Mouse (Mus musculus) C2C12 (cell line): ENCODE measurements around the gene Tldc1.

ENCODE experiments used
- CTCF ChIP-seq: IDR thresholded peaks from one replicate; pipeline ENCODE4 v1.5.1; 2011; ENCODE audit not compliant: control insufficient read depth, insufficient read depth, insufficient read length
- MYOD1 ChIP-seq: IDR thresholded peaks from one replicate; pipeline ENCODE4 v1.6.1; 2011; ENCODE audit warnings: low read depth; ENCODE audit not compliant: control insufficient read depth, insufficient read length

DNA sequence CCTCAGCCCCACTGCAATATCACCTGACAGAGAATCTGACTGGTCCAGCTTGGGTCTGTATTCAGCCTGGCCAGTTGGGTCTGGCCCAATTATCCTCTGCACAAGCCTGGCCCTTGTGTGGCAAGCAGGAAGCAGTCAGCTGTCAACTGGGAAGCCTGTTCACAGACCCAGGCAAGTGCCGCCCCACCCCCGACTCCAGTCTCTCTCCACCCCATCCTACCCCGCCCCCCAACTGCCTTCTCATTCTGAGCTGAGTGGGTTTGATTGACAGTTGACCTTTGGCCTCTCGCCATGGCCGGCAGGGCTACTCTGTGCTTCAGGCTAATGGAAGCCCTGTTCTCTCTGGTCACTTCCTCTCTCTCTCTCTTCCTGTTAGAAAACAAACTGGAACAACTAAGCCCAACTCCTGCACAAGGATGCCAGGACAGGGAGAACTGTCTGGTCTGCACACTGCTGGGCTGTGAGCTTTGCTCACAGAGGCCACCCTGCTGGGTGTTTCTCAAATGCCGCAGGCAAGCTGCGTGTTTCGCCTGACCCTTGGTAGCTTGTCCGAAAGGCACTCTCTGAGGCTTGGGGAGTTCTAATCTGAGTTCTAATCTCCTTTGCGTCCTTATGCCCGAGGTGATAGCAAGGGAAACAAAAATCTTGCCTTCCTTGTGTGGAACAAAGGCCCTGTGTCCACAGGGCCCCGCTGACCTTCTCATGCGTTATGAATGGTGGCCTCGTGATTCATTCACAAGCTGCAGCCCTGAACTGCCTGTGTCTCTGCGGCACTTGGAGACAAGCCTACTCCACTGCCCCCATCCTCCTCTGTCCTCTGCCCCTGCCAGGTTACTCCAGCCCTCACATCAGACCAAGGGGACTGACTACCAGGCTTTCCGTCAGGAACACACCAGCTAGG lies 13.8 kb upstream of the Tldc1 start:
- TF ChIP-seq MYOD1 (no peak), CTCF (no peak)
